Mouse (Mus musculus): ENCODE measurements at regions not wholly inside any gene's neighbourhood (a gene's known extent, or its start where the extent isn't known, plus 50 kb on each side); places are given as distances from the start of the nearest gene placed in this dataset.

- no peak for DNase-seq (ENCODE audit: low spot score in 2 of 2)
These were observed 49.8 kb upstream of the Wdr75 start for GRCm38 (mm10) chr1:45745136-45745535.

Measured in heart, adult 9 months (tissue).